Mouse (Mus musculus) brain, embryonic 14.5 days (tissue): ENCODE measurements around the gene Sec61a1. TPM values are rescaled to one million over a fixed set of nuclear protein-coding genes. Genes with fewer than 3 reads are reported as not detected.

Source experiments
- DNase-seq: peaks from one replicate; pipeline ENCODE4 v3.0.0-alpha.2; 2011; ENCODE audit warnings: low read depth
- CTCF ChIP-seq: fragments of 200-500 bp; IDR thresholded peaks from 2 replicates; pipeline ENCODE4 v1.5.1; 2012; ENCODE audit warnings: inconsistent platforms, mild to moderate bottlenecking, moderate library complexity, borderline replicate concordance; ENCODE audit not compliant: insufficient read depth, insufficient read length; ENCODE audit errors: extremely low read depth
- POLR2A ChIP-seq: fragments of 200-500 bp; IDR thresholded peaks from 2 replicates; pipeline ENCODE4 v1.6.1; 2012; ENCODE audit warnings: mild to moderate bottlenecking, inconsistent platforms, borderline replicate concordance; ENCODE audit not compliant: poor library complexity, insufficient read depth, insufficient read length, severe bottlenecking; ENCODE audit errors: extremely low read depth
- polyA plus RNA-seq: library from polyadenylated mRNA; depleted of rRNA; stranded (reverse); fragments of >200 nt; gene quantifications from 2 replicates; pipeline ENCODE4 v1.2.3, GENCODE M21; 2012

Sec61a1 gene
- polyA plus RNA-seq, 1 experiment: 169 TPM

- TF ChIP-seq CTCF (no peak), POLR2A (no peak)
- no peak for DNase-seq
Observed at GRCm38 (mm10) chr6:88513984-88514383, 4.7 kb downstream of the Sec61a1 start.

DNA sequence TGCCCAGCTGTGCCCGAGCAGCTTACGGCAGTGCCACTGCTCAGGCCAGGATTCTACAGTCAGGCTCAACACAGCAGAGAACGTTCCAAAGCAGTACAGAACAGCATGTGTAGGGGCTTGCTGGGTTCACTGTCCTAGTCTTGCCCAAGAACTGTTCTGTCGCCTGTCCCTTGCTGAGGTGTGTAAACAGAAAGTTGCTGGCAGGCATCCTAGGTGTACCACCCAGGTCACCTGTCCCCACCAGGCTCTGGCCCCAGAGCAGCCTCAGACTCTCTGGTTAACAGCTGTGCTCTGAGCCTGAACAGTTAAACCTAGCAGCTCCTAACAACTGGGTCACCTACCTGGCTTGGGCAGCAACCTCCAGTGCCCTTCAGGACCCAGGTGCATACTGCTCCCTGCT lies 15.7 kb downstream of the Sec61a1 start:
- DNase-seq: no peak
- TF ChIP-seq POLR2A (no peak), CTCF (no peak)

DNA sequence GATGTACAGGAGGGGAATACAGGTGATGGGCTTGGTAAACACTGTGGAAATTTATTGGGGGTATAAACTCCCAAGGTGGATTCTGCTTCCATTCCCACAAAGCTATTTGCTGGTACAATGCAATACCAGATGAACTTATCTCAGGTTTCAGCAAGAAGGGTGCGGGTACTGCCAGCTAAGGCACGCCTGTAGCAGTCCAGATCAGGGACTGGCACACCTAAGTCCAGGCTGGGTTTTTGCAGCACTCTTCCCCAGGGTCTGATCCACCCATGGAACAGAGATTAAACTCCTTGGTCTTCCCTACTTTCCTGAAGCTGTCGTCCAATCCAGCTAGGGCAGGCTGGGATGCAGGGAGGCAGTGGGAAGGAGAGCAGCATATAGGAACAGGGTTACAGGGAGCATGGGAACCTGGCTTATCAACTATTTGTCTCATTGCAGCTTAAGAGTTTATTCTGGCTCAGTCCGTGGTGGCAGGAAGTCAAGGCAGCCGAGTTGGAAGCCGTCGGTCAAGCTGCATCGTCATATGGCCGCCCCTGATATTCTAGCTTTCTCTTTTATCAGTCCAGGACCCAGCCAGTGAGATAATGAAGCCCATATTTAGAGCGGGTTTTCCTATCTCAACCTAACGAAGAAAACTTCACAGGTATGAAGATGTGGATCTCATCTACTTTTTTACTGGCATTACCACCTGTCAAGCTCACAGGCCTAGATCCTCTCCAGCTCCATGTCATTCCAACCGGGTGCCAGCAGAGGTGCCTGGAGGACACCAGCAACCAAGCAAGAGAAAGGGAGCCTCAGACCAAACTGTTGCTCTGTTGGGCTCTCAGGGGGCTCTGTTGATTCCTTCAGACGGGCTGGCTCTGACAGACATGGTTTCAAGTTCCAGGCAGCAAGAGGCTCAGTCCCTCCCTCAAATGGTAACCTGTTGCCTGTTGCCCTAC lies 16.4 kb downstream of the Sec61a1 start:
- TF ChIP-seq POLR2A (no peak), CTCF (no peak)
- DNase-seq: no peak

DNA sequence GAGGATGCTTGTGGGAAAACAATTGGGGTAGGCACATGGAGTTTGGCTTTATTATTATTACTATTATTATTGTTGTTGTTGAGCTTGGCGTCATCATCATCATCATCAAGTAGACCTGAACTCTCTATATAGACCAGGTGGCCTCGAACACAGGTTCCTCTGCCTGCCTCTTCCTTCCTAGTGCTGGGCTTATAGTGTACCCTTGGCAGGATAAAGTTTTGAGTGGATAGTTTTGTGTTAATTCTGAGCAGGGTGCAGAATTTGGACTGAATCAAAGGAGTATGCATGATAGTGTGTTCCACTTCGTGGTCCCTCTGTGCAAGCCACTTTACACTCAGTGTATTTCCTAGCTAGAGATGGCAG lies 18.3 kb downstream of the Sec61a1 start:
- TF ChIP-seq POLR2A (no peak), CTCF (no peak)

GRCm38 (mm10) chr6:88499481-88500404 lies 19.0 kb downstream of the Sec61a1 start:
- peak; percentile 88 for TF ChIP-seq CTCF
- TF ChIP-seq POLR2A: no peak
- peak; percentile 84 for DNase-seq

More for the DNA sequence above, 18.3 kb downstream of the Sec61a1 start:
- DNase-seq: no peak

DNA sequence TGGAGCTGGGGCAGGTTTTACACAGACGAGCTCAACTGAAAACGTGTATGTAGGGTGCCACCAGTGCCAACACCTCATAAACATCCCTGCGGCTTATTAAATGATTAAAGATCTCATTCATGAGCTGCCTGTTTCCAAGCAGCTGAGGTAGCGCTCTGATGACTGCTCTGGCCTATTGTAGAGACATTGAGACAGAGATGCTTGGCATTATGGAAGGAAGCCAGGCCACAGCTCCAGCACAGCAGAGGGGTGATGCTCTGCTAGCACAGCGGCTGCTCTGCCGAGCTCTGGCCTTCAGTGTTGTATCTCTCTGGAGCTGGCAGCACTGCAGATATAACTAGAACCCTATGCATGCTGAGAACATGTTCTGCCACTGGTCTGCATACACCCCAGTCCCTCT lies 25.0 kb downstream of the Sec61a1 start:
- TF ChIP-seq CTCF (no peak), POLR2A (no peak)
- DNase-seq: no peak

GRCm38 (mm10) chr6:88490629-88491354 lies 27.9 kb downstream of the Sec61a1 start:
- TF ChIP-seq CTCF (no peak), POLR2A (no peak)
- peak; percentile 88 for DNase-seq

- TF ChIP-seq POLR2A (no peak), CTCF (no peak)
- no peak for DNase-seq
Observed at GRCm38 (mm10) chr6:88489834-88490233, 28.9 kb downstream of the Sec61a1 start.

- TF ChIP-seq POLR2A (no peak), CTCF (no peak)
- DNase-seq: no peak
Observed at GRCm38 (mm10) chr6:88489026-88489425, 29.7 kb downstream of the Sec61a1 start.

DNA sequence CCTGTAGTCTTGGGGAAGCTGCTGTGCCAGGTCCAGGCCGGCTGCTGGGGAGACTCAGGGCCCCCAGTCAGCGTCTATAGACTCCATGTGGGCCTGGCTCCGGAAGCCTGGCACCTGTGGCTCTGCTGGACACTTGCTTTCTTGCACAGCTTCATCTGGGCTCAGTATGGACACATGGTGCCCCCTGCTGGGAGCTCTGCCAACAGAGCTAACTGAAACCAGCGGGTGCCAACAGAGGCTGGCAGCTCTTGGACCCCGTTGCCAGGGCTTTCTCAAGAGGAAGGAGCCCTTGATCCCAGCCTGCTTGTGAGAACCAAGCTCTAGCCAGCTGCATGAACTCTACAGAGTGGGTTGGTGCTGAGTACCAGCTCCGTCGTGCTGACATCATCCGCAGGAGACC lies 31.8 kb downstream of the Sec61a1 start:
- TF ChIP-seq POLR2A (no peak), CTCF (peak; percentile 59; the same call in 1 of the 2 replicates)
- DNase-seq: peak; percentile 82

GRCm38 (mm10) chr6:88485378-88485777 lies 33.3 kb downstream of the Sec61a1 start:
- TF ChIP-seq CTCF: no peak
- no peak for TF ChIP-seq POLR2A
- no peak for DNase-seq

- TF ChIP-seq CTCF: no peak
- TF ChIP-seq POLR2A: no peak
- no peak for DNase-seq
Observed at GRCm38 (mm10) chr6:88483913-88484312, 34.8 kb downstream of the Sec61a1 start.
